Mouse (Mus musculus) natural killer cell, adult 2 months (primary cell): ENCODE data around the gene Zfp523.
"Not testable (repeated sequence)": the region's sequence is repeated elsewhere in the genome, so short reads cannot be mapped to it uniquely, and the experiment has no call there.

ENCODE experiments used
- DNase-seq, 2 experiments: peaks; one replicate each; pipeline ENCODE4 v3.0.0; 2022; ENCODE audit warnings: low spot score in 2 of 2

The Zfp523 gene

DNA sequence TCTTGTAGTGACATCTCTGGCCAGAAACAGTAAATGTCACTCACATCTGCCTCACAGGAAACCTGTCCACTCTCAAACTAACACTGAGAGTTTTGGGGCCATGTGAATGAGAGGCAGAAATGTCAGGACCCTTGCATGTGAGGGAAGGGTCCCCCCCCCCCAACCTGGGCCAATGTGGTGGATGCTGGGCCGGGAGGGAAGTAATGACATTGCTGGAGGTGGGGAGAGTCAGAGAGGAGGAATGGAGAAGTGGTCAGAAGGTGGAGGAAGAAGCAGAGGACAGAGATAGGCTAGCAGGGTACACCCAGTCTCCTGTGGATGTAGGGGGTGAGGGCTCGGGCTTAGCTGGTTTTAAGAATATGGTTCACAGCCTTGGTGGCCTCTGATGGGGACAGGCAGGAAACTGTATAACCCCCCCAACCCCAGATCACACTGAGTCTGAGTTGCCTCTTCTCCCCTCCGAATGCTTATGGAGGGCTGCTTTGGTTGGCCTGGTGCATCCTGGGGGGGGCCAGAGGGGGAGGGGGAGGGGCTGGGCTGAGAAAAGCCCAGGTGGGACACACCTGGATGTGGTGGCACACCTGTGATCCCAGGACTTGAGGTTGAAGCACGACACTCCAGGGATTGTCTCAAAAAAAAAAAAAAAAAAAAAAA, 32.7 kb downstream of the Zfp523 start:
- DNase-seq = no peak

GRCm38 (mm10) chr17:28211921-28212341, 35.0 kb downstream of the Zfp523 start:
- DNase-seq = peak; percentile 89 to 91

- no peak for DNase-seq
Observed at GRCm38 (mm10) chr17:28212391-28212790, 35.5 kb downstream of the Zfp523 start.

DNA sequence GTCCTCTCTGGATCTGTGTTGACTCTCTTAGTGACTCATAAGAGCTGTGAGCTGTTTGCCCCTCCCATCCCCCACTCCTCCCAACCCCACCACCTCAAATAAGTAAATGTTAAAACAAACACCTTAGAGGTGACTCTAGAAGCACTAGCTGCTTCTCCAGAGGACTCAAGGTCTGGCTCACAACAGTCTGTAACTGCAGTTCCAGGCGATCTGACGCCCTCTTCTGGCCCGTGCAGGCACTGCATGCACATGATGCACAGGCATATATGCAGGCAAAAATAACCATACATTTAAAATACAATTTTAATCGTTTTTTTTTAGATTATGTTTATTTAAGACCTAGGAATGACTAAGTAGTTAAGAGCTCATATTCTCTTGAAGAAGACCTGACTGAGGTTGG, 36.3 kb downstream of the Zfp523 start:
- DNase-seq = peak; percentile 44 to 66

- no peak for DNase-seq
Observed at GRCm38 (mm10) chr17:28216791-28217190, 39.9 kb downstream of the Zfp523 start.

DNA sequence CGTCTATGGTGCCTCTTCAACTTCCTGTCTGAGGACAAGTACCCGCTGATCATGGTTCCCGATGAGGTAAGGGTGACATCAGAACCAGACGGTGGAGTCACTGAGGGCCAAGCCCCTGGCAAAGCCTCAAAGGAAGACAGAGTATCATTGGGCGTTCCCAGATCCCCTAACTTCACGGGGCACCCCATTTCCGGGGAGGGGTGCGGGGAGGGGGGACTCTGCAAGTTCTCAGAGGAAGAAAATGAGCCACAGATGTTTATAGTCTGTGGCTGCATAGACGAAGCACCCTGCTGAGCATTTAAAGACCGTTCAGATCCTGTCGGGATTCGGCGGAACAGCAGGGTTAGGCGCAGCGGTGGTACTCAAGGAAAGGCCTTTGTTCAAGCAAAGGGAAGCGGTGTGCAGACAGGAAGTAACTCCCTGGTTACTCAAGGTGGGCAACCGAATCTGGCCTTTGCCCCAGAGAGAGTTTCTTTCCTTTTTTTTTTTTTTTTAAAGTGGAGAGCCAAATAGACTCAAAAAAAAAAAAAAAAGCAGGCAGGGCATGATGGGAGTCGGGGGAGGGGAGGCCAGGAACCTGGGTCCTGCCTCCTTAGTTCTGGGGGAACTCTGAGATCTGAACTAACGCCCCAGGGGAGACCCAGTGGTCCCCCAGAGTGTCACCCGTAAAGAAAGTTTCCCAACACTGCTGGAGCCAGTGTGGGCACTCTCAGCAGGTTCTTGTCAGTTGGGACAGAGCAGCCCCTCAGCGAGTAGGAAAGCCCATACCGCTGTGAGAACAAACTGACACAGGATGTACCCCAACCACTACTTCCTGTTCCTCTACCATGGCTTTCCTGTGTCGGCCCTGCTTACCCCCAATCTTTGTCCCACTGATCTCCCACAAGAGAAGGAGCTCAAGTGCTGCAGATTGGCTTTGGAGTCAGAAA, 41.1 kb downstream of the Zfp523 start:
- peak; percentile 80 to 81 for DNase-seq

DNA sequence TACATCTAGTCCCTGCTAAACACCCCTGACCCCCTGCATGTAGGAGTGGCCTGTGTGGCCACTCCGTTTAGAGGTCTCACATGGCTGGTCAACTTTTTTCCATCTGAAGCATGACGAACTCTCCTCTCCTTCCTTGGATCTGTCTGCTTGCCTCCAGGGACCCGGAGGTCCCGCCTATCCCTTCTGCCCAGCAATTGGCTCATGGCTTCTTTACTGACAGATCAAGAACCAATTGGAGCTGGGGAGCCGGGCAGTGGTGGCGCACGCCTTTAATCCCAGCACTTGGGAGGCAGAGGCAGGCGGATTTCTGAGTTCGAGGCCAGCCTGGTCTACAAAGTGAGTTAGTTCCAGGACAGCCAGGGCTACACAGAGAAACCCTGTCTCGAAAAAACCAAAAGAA, 45.5 kb downstream of the Zfp523 start:
- DNase-seq = not testable (repeated sequence)

DNA sequence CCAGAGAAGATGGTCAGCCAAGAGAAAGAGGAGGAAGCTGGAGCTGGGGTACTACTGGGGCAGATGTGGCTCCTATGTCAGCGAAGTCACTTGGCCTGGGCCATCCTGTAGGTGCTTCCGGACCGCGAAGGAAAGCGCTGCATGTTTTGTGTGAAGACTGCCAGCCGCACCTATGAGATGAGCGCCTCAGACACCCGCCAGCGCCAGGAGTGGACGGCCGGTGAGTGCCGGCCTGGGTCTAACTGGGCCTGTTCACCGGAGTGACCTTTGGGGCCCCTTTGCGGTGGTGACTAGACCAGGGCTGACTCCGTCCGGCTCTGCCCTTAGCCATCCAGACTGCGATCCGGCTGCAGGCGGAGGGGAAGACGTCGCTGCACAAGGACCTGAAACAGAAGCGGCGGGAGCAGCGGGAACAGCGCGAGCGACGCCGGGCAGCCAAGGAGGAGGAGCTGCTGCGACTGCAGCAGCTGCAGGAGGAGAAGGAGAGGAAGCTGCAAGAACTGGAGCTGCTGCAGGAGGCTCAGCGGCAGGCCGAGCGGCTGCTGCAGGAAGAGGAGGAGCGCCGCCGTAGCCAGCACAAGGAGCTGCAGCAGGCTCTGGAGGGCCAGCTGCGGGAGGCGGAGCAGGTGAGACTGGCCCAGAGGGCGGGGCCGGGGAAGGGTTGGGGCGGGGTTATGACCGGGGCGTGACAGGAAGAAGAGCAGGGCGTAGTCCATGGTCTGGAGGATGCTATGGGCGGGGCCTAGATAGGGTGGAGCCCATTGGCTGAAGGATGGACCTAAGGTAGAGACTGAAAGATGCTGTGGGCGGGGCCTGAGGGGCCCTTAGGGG, 46.8 kb downstream of the Zfp523 start:
- DNase-seq = peak; percentile 86 to 91

DNA sequence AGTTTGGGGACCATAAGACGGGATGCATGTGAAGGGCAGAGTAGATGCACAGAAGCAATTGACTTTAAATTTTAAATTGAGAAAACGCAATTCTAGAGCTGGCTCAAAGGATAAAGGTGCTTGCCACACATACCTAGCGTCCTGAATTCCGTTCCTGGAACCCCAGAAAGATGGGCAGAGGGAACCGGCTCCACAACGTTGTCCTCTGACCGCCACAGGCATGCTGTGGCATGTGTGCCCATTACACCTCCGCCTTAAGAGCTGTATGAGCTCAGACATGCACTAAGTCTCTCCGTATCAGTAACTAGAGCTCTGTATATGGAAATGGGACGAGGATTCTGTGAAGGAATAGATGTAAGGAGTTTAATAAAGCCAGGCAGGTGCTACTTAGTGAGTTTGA, 47.7 kb downstream of the Zfp523 start:
- DNase-seq = no peak

- peak; percentile 55 to 77 for DNase-seq
Observed at GRCm38 (mm10) chr17:28226014-28226413, 49.1 kb downstream of the Zfp523 start.

DNA sequence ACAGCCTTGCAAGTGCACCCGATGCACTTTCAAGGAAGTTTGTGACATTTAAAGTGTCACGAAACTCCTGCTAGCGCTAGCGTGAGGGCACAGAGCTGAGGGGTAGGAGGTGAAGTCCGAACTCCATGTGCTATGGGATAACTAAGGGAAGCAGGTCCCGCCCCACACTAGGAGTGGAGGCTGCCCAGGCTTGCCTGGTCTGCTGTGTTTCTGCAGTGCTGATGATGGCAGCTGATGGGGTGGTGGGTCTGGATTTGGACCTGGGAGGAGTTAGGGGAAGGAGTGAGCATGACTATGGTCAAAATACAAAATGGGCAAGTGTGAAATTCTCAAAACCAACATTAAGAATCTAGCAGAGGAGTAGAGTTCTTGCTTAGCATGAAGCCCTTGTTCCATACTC, 53.6 kb downstream of the Zfp523 start:
- no peak for DNase-seq

GRCm38 (mm10) chr17:28231026-28231736, 54.3 kb downstream of the Zfp523 start:
- no peak for DNase-seq

DNA sequence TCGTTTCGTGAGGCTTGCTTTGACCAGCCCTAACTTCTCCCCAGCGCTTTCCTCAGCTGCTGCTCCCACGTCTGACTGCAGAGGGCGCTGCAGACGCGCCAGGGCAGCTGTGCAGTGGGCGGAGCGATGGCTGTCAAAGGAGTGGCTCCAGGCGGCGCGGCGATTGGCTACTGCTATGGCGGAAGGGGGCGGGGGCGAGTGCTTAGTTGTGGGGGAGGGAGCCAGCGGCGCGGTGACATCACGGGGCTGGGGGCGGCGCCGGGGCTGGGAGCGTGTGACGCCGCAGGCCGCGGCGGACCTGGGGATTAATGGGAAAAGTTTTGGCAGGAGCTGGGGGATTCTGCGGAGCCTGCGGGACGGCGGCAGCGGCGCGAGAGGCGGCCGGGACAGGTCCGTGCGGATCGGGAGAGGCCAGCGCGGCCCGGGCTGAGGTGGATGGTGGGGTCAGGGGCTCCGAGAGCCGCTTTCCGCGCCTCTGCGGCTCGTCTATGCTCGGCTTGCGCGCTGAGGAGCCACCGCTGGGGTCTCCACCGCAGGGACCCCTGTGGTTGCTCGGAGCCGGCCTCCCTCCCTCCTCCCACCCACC, 55.6 kb downstream of the Zfp523 start, which contains the start of gene Ppard:
Ppard (plus strand) TSS at position 226 of the 586 bp plus-strand sequence.
- DNase-seq = peak; percentile 96 to 97

DNA sequence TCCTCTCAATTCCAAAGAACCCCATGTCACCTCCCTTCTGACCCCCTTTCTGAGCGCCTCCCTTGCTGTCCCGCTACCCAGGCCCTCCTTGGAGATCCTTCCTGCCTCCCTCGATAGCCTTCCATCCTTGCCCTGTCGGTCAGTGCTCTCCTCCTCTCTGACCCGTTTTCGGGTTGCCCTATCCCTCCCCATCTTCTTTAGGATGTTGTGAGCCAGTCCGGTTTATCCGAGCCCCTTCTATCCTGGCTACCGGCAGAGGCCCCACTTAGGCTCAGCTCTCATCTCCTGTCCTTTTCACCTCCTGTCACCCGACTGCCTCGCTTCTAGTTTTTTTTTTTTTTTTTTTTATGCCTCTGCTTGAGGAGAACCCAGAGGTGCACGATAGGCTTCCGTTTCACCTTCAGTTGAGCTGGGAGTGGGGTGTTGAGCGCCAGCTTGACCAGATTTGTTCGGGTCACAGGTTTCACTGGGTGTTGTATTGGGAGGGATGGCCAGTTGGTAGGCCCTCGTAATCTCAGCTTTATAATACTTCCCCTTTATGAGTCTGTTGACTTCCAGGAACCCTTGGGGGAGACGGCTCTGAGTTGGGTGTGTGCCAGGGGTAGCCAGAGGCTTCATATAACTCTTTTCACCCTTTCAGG, 56.3 kb downstream of the Zfp523 start:
- DNase-seq = peak in 1 of 2 experiments; percentile 30

GRCm38 (mm10) chr17:28234641-28235040, 57.7 kb downstream of the Zfp523 start:
- no peak for DNase-seq

GRCm38 (mm10) chr17:28235982-28236635, 59.2 kb downstream of the Zfp523 start:
- no peak for DNase-seq

DNA sequence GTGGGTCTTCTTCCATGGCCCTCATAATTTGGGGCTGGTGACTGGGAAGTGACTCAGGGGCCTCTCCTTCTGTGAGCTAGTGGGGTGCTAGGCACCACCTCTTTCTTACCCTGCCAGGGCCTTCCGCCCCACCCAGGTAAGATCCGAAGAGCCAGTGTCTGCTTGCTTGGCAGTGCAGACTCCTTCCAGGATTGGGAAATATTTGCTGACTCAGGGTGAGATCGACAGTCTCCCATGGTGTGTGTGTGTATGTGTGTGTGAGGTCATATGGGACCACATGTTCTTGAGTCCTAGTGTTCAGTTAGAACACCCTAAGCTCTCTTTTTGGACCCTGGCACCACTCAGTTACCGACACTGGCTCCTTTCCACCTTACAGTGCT, 59.7 kb downstream of the Zfp523 start:
- no peak for DNase-seq

DNA sequence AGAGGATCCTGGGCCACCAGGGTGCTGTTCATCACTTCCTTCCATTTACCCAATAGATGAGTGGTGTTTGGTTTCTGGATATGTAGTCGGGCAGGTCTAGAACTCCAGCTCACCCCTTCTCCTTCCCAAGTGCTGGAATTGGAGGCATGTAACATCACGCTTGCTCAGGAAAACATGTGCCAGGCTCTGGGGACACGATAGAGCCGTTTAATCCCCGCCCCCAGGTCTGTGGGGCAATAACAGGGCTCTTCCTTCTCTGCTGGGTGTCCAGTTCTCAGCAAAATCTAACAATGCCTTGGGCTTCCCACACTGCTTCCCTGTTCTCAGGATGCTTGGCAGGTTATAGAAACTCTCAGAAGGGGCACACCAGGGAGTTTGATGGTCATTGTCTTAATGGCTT, 60.4 kb downstream of the Zfp523 start:
- DNase-seq = no peak

DNA sequence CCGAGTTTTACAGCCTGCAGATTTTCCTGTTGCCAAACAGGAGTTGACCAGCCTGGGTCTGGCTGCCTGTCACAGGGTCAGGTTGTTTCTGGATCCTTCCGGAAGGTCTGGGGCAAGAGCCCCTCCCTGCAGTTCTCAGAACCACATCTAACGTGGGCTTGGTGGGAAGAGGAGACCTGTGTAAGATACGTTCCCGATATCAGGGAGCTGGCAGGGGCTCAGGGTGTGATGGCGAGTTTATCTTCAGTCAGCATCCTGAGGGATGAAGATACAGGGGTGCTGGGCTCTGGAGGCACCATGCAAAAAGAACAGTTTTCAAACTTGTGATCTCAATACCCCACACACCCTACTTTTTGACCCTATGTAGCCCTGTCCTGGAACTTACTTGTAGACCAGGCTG, 60.9 kb downstream of the Zfp523 start:
- no peak for DNase-seq

GRCm38 (mm10) chr17:28240846-28241245, 63.9 kb downstream of the Zfp523 start:
- no peak for DNase-seq
